Mouse (Mus musculus) ES-Bruce4 (cell line): Measurements from ENCODE around the gene Ap3d1. TPM values are rescaled to one million over a fixed set of nuclear protein-coding genes. Genes with fewer than 3 reads are reported as not detected.
A peak's percentile ranks its signal among the peaks of the same experiment; 100 is the strongest.

Experiments used
- H3K27ac ChIP-seq: 2 replicates; pipeline ENCODE4 v1.5.1; 2012; ENCODE audit warnings: low read length, inconsistent platforms; ENCODE audit not compliant: insufficient read depth
- H3K27me3 ChIP-seq: 2 replicates; pipeline ENCODE4 v1.6.1; 2012; ENCODE audit warnings: mild to moderate bottlenecking, low read length, inconsistent platforms; ENCODE audit not compliant: control insufficient read depth, poor library complexity, insufficient read depth, severe bottlenecking
- H3K36me3 ChIP-seq: 2 replicates; pipeline ENCODE4 v1.6.1; 2012; ENCODE audit warnings: inconsistent platforms, mild to moderate bottlenecking, low read length, moderate library complexity; ENCODE audit not compliant: control insufficient read depth, poor library complexity, insufficient read depth, severe bottlenecking
- H3K4me1 ChIP-seq: one replicate; pipeline ENCODE4 v1.8.1; 2011; ENCODE audit warnings: low read length; ENCODE audit not compliant: control insufficient read depth, insufficient read depth
- H3K4me3 ChIP-seq: 2 replicates; pipeline ENCODE4 v1.5.1; 2011; ENCODE audit warnings: low read depth, mild to moderate bottlenecking, low read length
- H3K9ac ChIP-seq: 2 replicates; pipeline ENCODE4 v1.6.1; 2012; ENCODE audit warnings: low read depth, mild to moderate bottlenecking, inconsistent platforms; ENCODE audit not compliant: poor library complexity, severe bottlenecking
- H3K9me3 ChIP-seq: replicated peaks from 2 replicates; pipeline ENCODE4 v1.6.1; 2012; ENCODE audit warnings: mild to moderate bottlenecking, low read length, inconsistent platforms; ENCODE audit not compliant: control insufficient read depth, poor library complexity, insufficient read depth, severe bottlenecking
- CTCF ChIP-seq: IDR thresholded peaks from one replicate; pipeline ENCODE4 v1.8.1; 2011; ENCODE audit warnings: low read depth, low read length
- EP300 ChIP-seq: IDR thresholded peaks from 2 replicates; pipeline ENCODE4 v1.6.1; 2011; ENCODE audit warnings: low read depth, low read length; ENCODE audit not compliant: insufficient read depth
- POLR2A ChIP-seq: IDR thresholded peaks from one replicate; pipeline ENCODE4 v1.8.1; 2011; ENCODE audit warnings: low read length; ENCODE audit not compliant: insufficient read depth
- polyA plus RNA-seq: library from polyadenylated mRNA; stranded (reverse); fragments of >200 nt; gene quantifications from 2 replicates; pipeline ENCODE4 v1.2.4, GENCODE M21; 2011; ENCODE audit warnings: low read depth; ENCODE audit not compliant: missing spikeins, insufficient read depth, insufficient read length

Gene Ap3d1
- polyA plus RNA-seq, 1 experiment = 55.2 TPM

GRCm38 (mm10) chr10:80700732-80701131 is 41.3 kb downstream of the Ap3d1 start:
- H3K9ac ChIP-seq = peak overlapping the region; percentile 68; the same call in 1 of the 2 replicates
- peak overlapping the region; percentile 54 for H3K4me3 ChIP-seq
- peak overlapping the region; percentile 5; the same call in 1 of the 2 replicates for H3K27ac ChIP-seq

DNA sequence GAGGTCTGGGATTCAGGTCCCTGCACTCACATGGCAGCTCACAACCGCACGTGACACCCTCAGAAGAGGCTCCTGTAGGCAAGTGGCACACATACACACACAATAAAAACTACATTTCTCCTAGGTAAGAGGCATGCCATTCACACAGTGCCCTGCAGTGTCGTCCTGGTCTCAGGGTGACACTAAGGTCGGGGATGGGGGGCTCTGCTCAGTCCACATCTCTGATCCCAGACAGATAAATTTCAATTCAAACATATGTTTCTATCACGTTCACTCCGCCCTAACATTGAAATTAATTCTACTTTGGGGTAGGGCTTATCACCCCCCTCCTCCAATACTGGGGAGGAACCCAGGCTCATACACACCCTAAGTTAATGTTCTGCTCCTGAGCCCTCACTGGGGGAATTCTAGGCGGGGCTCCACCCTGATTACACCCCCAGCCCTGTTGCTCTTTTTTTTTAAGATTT is 42.0 kb downstream of the Ap3d1 start:
- Histone ChIP-seq H3K9me3 (no peaks in the 10 kb centered on the region), H3K4me1 (peaks cover 5% of the 10 kb centered on the region), H3K27ac (no peak overlapping the region), H3K9ac (no peak overlapping the region), H3K4me3 (no peak overlapping the region), H3K27me3 (no peaks in the 10 kb centered on the region), H3K36me3 (no peaks in the 10 kb centered on the region)
- no peak for TF ChIP-seq EP300
- no peak for TF ChIP-seq POLR2A
- no peak for TF ChIP-seq CTCF

More at GRCm38 (mm10) chr10:80700732-80701131, 41.3 kb downstream of the Ap3d1 start:
- TF ChIP-seq POLR2A = no peak
- no peak for TF ChIP-seq EP300
- no peak for TF ChIP-seq CTCF
- Histone ChIP-seq H3K9me3 (no peaks in the 10 kb centered on the region), H3K27me3 (no peaks in the 10 kb centered on the region), H3K36me3 (no peaks in the 10 kb centered on the region), H3K4me1 (peaks cover 3% of the 10 kb centered on the region)

DNA sequence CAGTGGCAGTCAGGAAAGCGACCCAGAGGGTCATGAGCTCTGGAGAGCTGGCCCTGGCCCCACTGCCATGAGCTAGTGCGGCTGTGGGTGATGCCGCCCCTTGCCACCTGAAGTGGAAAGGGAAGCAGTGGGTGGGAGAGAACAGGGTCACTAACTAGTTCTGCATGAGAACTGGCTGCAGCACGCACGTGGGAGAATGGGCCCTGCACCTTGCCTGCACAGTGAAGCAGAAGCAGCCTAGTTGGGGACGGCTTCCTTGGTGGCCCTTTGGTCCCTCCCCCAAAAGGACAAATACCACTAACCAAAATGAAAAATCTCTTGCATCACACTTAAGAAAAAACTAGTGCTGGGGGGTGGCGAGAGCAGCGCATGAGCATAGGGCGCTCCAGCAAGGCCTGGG is 43.5 kb downstream of the Ap3d1 start:
- H3K4me1 ChIP-seq = peaks cover 5% of the 10 kb centered on the region
- no peak overlapping the region for H3K9ac ChIP-seq
- H3K4me3 ChIP-seq = no peak overlapping the region
- no peaks in the 10 kb centered on the region for H3K27me3 ChIP-seq
- no peak for TF ChIP-seq POLR2A
- TF ChIP-seq CTCF = no peak
- H3K27ac ChIP-seq = no peak overlapping the region
- no peaks in the 10 kb centered on the region for H3K36me3 ChIP-seq
- no peaks in the 10 kb centered on the region for H3K9me3 ChIP-seq

DNA sequence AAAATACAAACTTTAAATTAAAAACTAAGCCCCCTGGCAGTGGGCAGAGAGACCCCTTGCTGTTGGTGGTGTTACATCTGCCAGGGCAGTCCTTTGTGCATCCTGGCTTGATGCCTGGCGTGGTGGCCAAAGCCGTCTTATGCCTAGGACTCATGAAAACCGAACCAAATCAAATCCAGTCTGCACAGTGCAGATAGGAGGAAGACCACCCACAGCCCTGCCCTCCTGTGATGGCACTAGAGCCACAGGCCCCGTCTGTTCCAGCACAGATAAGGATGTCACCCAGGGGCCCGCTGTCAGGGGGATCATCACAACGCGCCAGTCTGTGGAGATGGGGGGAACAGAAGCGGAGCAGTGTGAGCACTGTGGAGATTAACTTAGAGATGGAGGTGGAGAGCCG is 44.3 kb downstream of the Ap3d1 start:
- H3K4me3 ChIP-seq = no peak overlapping the region
- no peak overlapping the region for H3K9ac ChIP-seq
- H3K27me3 ChIP-seq = no peaks in the 10 kb centered on the region
- H3K27ac ChIP-seq = no peak overlapping the region
- no peak for TF ChIP-seq POLR2A
- no peak for TF ChIP-seq EP300
- no peak for TF ChIP-seq CTCF
- no peaks in the 10 kb centered on the region for H3K36me3 ChIP-seq
- no peaks in the 10 kb centered on the region for H3K9me3 ChIP-seq
- H3K4me1 ChIP-seq = peaks cover 5% of the 10 kb centered on the region

DNA sequence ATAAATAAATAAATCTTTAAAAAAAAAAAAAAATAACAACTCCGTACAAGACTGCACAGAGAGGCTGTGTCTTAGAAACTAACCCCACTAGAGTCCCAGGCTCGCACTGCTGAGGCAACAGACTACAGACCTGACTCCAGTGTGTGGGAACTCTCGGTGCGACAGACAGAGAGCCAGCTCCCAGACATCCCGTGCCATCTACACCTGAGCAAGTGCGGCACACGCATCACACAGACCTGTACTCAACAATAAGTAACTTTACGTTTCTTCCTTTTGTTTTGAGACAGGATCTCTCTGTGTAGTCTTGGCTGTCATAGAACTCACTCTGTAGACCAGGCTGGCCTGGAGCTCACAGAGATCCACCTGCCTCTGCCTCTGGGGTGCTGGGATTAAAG is 44.7 kb downstream of the Ap3d1 start:
- TF ChIP-seq POLR2A (no peak), CTCF (no peak), EP300 (no peak)
- H3K9me3 ChIP-seq = no peaks in the 10 kb centered on the region
- H3K27me3 ChIP-seq = no peaks in the 10 kb centered on the region
- no peak overlapping the region for H3K4me3 ChIP-seq
- peaks cover 5% of the 10 kb centered on the region for H3K4me1 ChIP-seq
- no peaks in the 10 kb centered on the region for H3K36me3 ChIP-seq
- H3K9ac ChIP-seq = no peak overlapping the region
- H3K27ac ChIP-seq = no peak overlapping the region

GRCm38 (mm10) chr10:80696502-80697392 is 45.3 kb downstream of the Ap3d1 start:
- Histone ChIP-seq H3K36me3 (no peaks in the 10 kb centered on the region), H3K4me1 (peaks cover 5% of the 10 kb centered on the region), H3K27ac (peak overlapping the region; percentile 79), H3K27me3 (no peaks in the 10 kb centered on the region), H3K9ac (no peak overlapping the region), H3K4me3 (no peak overlapping the region), H3K9me3 (no peaks in the 10 kb centered on the region)
- TF ChIP-seq POLR2A (no peak), EP300 (no peak), CTCF (no peak)
